Mouse (Mus musculus): Measurements from ENCODE around the gene Arhgap8. TPM values are rescaled to one million over a fixed set of nuclear protein-coding genes. Genes with fewer than 3 reads are reported as not detected.

Arhgap8 gene
- total RNA-seq, 1 experiment = 11.6 TPM

GRCm38 (mm10) chr15:84672616-84673015 lies 47.2 kb upstream of the Arhgap8 start:
- TF ChIP-seq HCFC1 (IDR thresholded peaks at IDR 0.05; ENCODE audit: borderline replicate concordance, insufficient read depth, low read length) (no peak), MAFK (IDR thresholded peaks at IDR 0.05; ENCODE audit: insufficient read depth, low read depth, low read length) (no peak), ZC3H11A (IDR thresholded peaks at IDR 0.05; ENCODE audit: borderline replicate concordance, low read depth, low read length) (no peak), CHD2 (IDR thresholded peaks at IDR 0.05; ENCODE audit: low read depth, low read length) (no peak), ZNF384 (IDR thresholded peaks at IDR 0.05; ENCODE audit: low read depth, low read length) (no peak)
- in situ Hi-C loops (cut with MboI; ENCODE audit: low sequenced_read_pairs in 2 of 2, unreplicated experiment in 2 of 2) = loop anchor here in 1 of 2 experiments (10.0 kb wide), 1 partner anchor 252 kb away; the partner anchor contains the start of genes Gm29666 and Nup50
- no peak for DNase-seq (ENCODE audit: low read depth, low spot score)
- Histone ChIP-seq H3K9me3 (ENCODE audit: control insufficient read depth, insufficient read depth, low read depth, low read length) (no peaks in the 10 kb centered on the region), H3K4me1 (ENCODE audit: control insufficient read depth in 2 of 2, insufficient read depth in 2 of 2, low read length in 2 of 2, poor library complexity in 1 of 2) (peaks cover 0 to 32% of the 10 kb centered on the region in 2 experiments; a peak in 2 of 4 replicates), H3K9ac (ENCODE audit: insufficient read depth, low read depth, low read length, poor library complexity, severe bottlenecking) (no peak overlapping the region), H3K4me3 (ENCODE audit: insufficient read depth in 1 of 2, low read depth in 1 of 2, low read length in 2 of 2, poor library complexity in 1 of 2, severe bottlenecking in 1 of 2) (no peak overlapping the region), H3K36me3 (ENCODE audit: control insufficient read depth, insufficient read depth, low read length, poor library complexity, severe bottlenecking) (no peaks in the 10 kb centered on the region), H3K27ac (ENCODE audit: insufficient read depth, low read depth, low read length, poor library complexity, severe bottlenecking) (no peak overlapping the region)

- Histone ChIP-seq H3K4me3 (ENCODE audit: insufficient read depth in 1 of 2, low read depth in 1 of 2, low read length in 2 of 2, poor library complexity in 1 of 2, severe bottlenecking in 1 of 2) (no peak overlapping the region), H3K36me3 (ENCODE audit: control insufficient read depth, insufficient read depth, low read length, poor library complexity, severe bottlenecking) (no peaks in the 10 kb centered on the region), H3K4me1 (ENCODE audit: control insufficient read depth in 2 of 2, insufficient read depth in 2 of 2, low read length in 2 of 2, poor library complexity in 1 of 2) (peaks cover 0 to 26% of the 10 kb centered on the region in 2 experiments; a peak in 3 of 4 replicates), H3K27ac (ENCODE audit: insufficient read depth, low read depth, low read length, poor library complexity, severe bottlenecking) (no peak overlapping the region), H3K9ac (ENCODE audit: insufficient read depth, low read depth, low read length, poor library complexity, severe bottlenecking) (no peak overlapping the region), H3K9me3 (ENCODE audit: control insufficient read depth, insufficient read depth, low read depth, low read length) (no peaks in the 10 kb centered on the region)
- no peak for DNase-seq (ENCODE audit: low read depth, low spot score)
- no peak for TF ChIP-seq CHD2 (IDR thresholded peaks at IDR 0.05; ENCODE audit: low read depth, low read length)
- TF ChIP-seq HCFC1 (IDR thresholded peaks at IDR 0.05; ENCODE audit: borderline replicate concordance, insufficient read depth, low read length) = no peak
- TF ChIP-seq ZC3H11A (IDR thresholded peaks at IDR 0.05; ENCODE audit: borderline replicate concordance, low read depth, low read length) = no peak
- no peak for TF ChIP-seq MAFK (IDR thresholded peaks at IDR 0.05; ENCODE audit: insufficient read depth, low read depth, low read length)
- no peak for TF ChIP-seq ZNF384 (IDR thresholded peaks at IDR 0.05; ENCODE audit: low read depth, low read length)
- in situ Hi-C loops (cut with MboI; ENCODE audit: low sequenced_read_pairs in 2 of 2, unreplicated experiment in 2 of 2) = loop anchor here in 1 of 2 experiments (10.0 kb wide), 1 partner anchor 250 kb away; the partner anchor contains the start of genes Gm29666 and Nup50
Observed at GRCm38 (mm10) chr15:84674329-84675067, 45.4 kb upstream of the Arhgap8 start.

- H3K4me1 ChIP-seq (ENCODE audit: control insufficient read depth in 2 of 2, insufficient read depth in 2 of 2, low read length in 2 of 2, poor library complexity in 1 of 2) = peaks cover 0 to 29% of the 10 kb centered on the region in 2 experiments; a peak in 3 of 4 replicates
- no peak for TF ChIP-seq CHD2 (IDR thresholded peaks at IDR 0.05; ENCODE audit: low read depth, low read length)
- TF ChIP-seq MAFK (IDR thresholded peaks at IDR 0.05; ENCODE audit: insufficient read depth, low read depth, low read length) = no peak
- TF ChIP-seq ZNF384 (IDR thresholded peaks at IDR 0.05; ENCODE audit: low read depth, low read length) = no peak
- TF ChIP-seq ZC3H11A (IDR thresholded peaks at IDR 0.05; ENCODE audit: borderline replicate concordance, low read depth, low read length) = no peak
- no peak for TF ChIP-seq HCFC1 (IDR thresholded peaks at IDR 0.05; ENCODE audit: borderline replicate concordance, insufficient read depth, low read length)
- no peak overlapping the region for H3K27ac ChIP-seq (ENCODE audit: insufficient read depth, low read depth, low read length, poor library complexity, severe bottlenecking)
- H3K36me3 ChIP-seq (ENCODE audit: control insufficient read depth, insufficient read depth, low read length, poor library complexity, severe bottlenecking) = no peaks in the 10 kb centered on the region
- no peak for DNase-seq (ENCODE audit: low read depth, low spot score)
- H3K9ac ChIP-seq (ENCODE audit: insufficient read depth, low read depth, low read length, poor library complexity, severe bottlenecking) = no peak overlapping the region
- H3K4me3 ChIP-seq (ENCODE audit: insufficient read depth in 1 of 2, low read depth in 1 of 2, low read length in 2 of 2, poor library complexity in 1 of 2, severe bottlenecking in 1 of 2) = no peak overlapping the region
- in situ Hi-C loops (cut with MboI; ENCODE audit: low sequenced_read_pairs in 2 of 2, unreplicated experiment in 2 of 2) = loop anchor here in 1 of 2 experiments (10.0 kb wide), 1 partner anchor 249 kb away; the partner anchor contains the start of genes Gm29666 and Nup50
- H3K9me3 ChIP-seq (ENCODE audit: control insufficient read depth, insufficient read depth, low read depth, low read length) = no peaks in the 10 kb centered on the region
Observed at GRCm38 (mm10) chr15:84675317-84675716, 44.5 kb upstream of the Arhgap8 start.

- DNase-seq (ENCODE audit: low read depth, low spot score) = no peak
- H3K9ac ChIP-seq (ENCODE audit: insufficient read depth, low read depth, low read length, poor library complexity, severe bottlenecking) = no peak overlapping the region
Observed at GRCm38 (mm10) chr15:84677943-84678342, 41.9 kb upstream of the Arhgap8 start.

More at GRCm38 (mm10) chr15:84677943-84678342, 41.9 kb upstream of the Arhgap8 start:
- no peak overlapping the region for H3K4me3 ChIP-seq (ENCODE audit: insufficient read depth in 1 of 2, low read depth in 1 of 2, low read length in 2 of 2, poor library complexity in 1 of 2, severe bottlenecking in 1 of 2)
- H3K9me3 ChIP-seq (ENCODE audit: control insufficient read depth, insufficient read depth, low read depth, low read length) = no peaks in the 10 kb centered on the region
- TF ChIP-seq ZC3H11A (IDR thresholded peaks at IDR 0.05; ENCODE audit: borderline replicate concordance, low read depth, low read length) (no peak), MAFK (IDR thresholded peaks at IDR 0.05; ENCODE audit: insufficient read depth, low read depth, low read length) (no peak), ZNF384 (IDR thresholded peaks at IDR 0.05; ENCODE audit: low read depth, low read length) (no peak), HCFC1 (IDR thresholded peaks at IDR 0.05; ENCODE audit: borderline replicate concordance, insufficient read depth, low read length) (no peak), CHD2 (IDR thresholded peaks at IDR 0.05; ENCODE audit: low read depth, low read length) (no peak)
- peaks cover 0 to 26% of the 10 kb centered on the region in 2 experiments; a peak in 3 of 4 replicates for H3K4me1 ChIP-seq (ENCODE audit: control insufficient read depth in 2 of 2, insufficient read depth in 2 of 2, low read length in 2 of 2, poor library complexity in 1 of 2)
- no peaks in the 10 kb centered on the region for H3K36me3 ChIP-seq (ENCODE audit: control insufficient read depth, insufficient read depth, low read length, poor library complexity, severe bottlenecking)
- H3K27ac ChIP-seq (ENCODE audit: insufficient read depth, low read depth, low read length, poor library complexity, severe bottlenecking) = no peak overlapping the region
- in situ Hi-C loops (cut with MboI; ENCODE audit: low sequenced_read_pairs in 2 of 2, unreplicated experiment in 2 of 2) = loop anchor here in 1 of 2 experiments (10.0 kb wide), 1 partner anchor 247 kb away; the partner anchor contains the start of genes Gm29666 and Nup50
